In genomic region chr19:36554046-36554784, GRCm38 (mm10) we compare ENCODE assay signal across 8 mouse cellular contexts. TPM values are rescaled to one million over a fixed set of nuclear protein-coding genes. Genes with fewer than 3 reads are reported as not detected.
A peak's percentile ranks its signal among the peaks of the same experiment; 100 is the strongest.
DNase-seq lines count a peak whose midpoint lies in the region; ATAC-seq and TF ChIP-seq lines count a peak whose summit lies in the region.

TSS of gene Hectd2 (plus strand) at chr19:36554639.

- H3K27ac ChIP-seq in embryonic fibroblast, embryonic 13.5 days (ENCODE audit: insufficient read depth, low read length), result no peak within 1 kb of the TSS
- H3K27ac ChIP-seq in heart, embryonic 12.5 days (ENCODE audit: poor library complexity, severe bottlenecking), result peak within 1 kb of the TSS; percentile 83
- no peak within 1 kb of the TSS for H3K27ac ChIP-seq in kidney, embryonic 16.5 days (ENCODE audit: low read length)
- no peak within 1 kb of the TSS for H3K27ac ChIP-seq in liver, embryonic 14.5 days
- peak within 1 kb of the TSS; percentile 87 for H3K27ac ChIP-seq in stomach, postnatal 0 days (replicated peaks)

- H3K27me3 ChIP-seq in C2C12 (ENCODE audit: control insufficient read depth, insufficient read depth, insufficient read length), result peaks cover 7% of the 10 kb centered on the region
- no peaks in the 10 kb centered on the region for H3K27me3 ChIP-seq in heart, embryonic 12.5 days (replicated peaks)
- peaks cover 10% of the 10 kb centered on the region for H3K27me3 ChIP-seq in kidney, embryonic 16.5 days (ENCODE audit: insufficient read depth, low read length)
- peaks cover 26% of the 10 kb centered on the region for H3K27me3 ChIP-seq in liver, embryonic 14.5 days (ENCODE audit: control insufficient read depth, insufficient read depth, low read length)
- no peaks in the 10 kb centered on the region for H3K27me3 ChIP-seq in stomach, postnatal 0 days (ENCODE audit: control insufficient read depth, insufficient read depth, low read length)

- TF ChIP-seq POLR2A in embryonic fibroblast, embryonic 13.5 days (IDR thresholded peaks at IDR 0.05; ENCODE audit: low read depth, low read length), result peak; percentile 56; the same call in 1 of the 2 replicates

- peak within 1 kb of the TSS; percentile 45 for H3K4me3 ChIP-seq in C2C12 (ENCODE audit: insufficient read depth, poor library complexity, severe bottlenecking)
- peak within 1 kb of the TSS; percentile 74 for H3K4me3 ChIP-seq in embryonic fibroblast, embryonic 13.5 days (ENCODE audit: insufficient read depth, low read length)
- H3K4me3 ChIP-seq in heart, embryonic 12.5 days, result peak within 1 kb of the TSS; percentile 78
- H3K4me3 ChIP-seq in kidney, embryonic 16.5 days (ENCODE audit: low read length), result peak within 1 kb of the TSS; percentile 61
- peak within 1 kb of the TSS; percentile 80 to 89 for H3K4me3 ChIP-seq in liver, embryonic 14.5 days (ENCODE audit: insufficient read depth in 1 of 2, low read depth in 2 of 2, low read length in 2 of 2)
- peak within 1 kb of the TSS; percentile 81 for H3K4me3 ChIP-seq in stomach, postnatal 0 days (ENCODE audit: low read depth, low read length)

- TF ChIP-seq CTCF in C2C12 (IDR thresholded peaks at IDR 0.05; ENCODE audit: control insufficient read depth, insufficient read depth, insufficient read length), result peak; percentile 66
- TF ChIP-seq CTCF in embryonic fibroblast, embryonic 13.5 days (IDR thresholded peaks at IDR 0.05; ENCODE audit: borderline replicate concordance, insufficient read depth, low read length), result no peak
- no peak for TF ChIP-seq CTCF in liver, embryonic 14.5 days (IDR thresholded peaks at IDR 0.05; ENCODE audit: low read depth)
- no peak for TF ChIP-seq CTCF in stomach, postnatal 0 days (IDR thresholded peaks at IDR 0.05; ENCODE audit: low read depth)

- no peak for TF ChIP-seq EP300 in liver, embryonic 14.5 days (IDR thresholded peaks at IDR 0.05; ENCODE audit: low read depth)
- TF ChIP-seq EP300 in stomach, postnatal 0 days (optimal IDR thresholded peaks at IDR 0.05), result no peak

- ATAC-seq in heart, embryonic 12.5 days (ENCODE audit: insufficient number of reproducible peaks, low FRiP score), result peak; percentile 89
- ATAC-seq in kidney, embryonic 16.5 days (ENCODE audit: low FRiP score, low TSS enrichment), result peak; percentile 92
- peak; percentile 84 for ATAC-seq in liver, embryonic 14.5 days (ENCODE audit: insufficient read depth)
- ATAC-seq in stomach, postnatal 0 days (ENCODE audit: low FRiP score, low TSS enrichment), result peak; percentile 90

- no peaks in the 10 kb centered on the region for H3K36me3 ChIP-seq in C2C12 (ENCODE audit: control insufficient read depth, insufficient read depth)
- no peaks in the 10 kb centered on the region for H3K36me3 ChIP-seq in heart, embryonic 12.5 days
- no peaks in the 10 kb centered on the region for H3K36me3 ChIP-seq in kidney, embryonic 16.5 days (ENCODE audit: insufficient read depth, low read length)
- no peaks in the 10 kb centered on the region for H3K36me3 ChIP-seq in liver, embryonic 14.5 days (replicated peaks; ENCODE audit: control insufficient read depth, insufficient read depth, low read depth)
- no peaks in the 10 kb centered on the region for H3K36me3 ChIP-seq in stomach, postnatal 0 days (ENCODE audit: control insufficient read depth, insufficient read depth, low read length)

- H3ac ChIP-seq in C2C12 (ENCODE audit: control insufficient read depth, insufficient read length, low read depth), result peak within 1 kb of the TSS; percentile 77

- no peaks in the 10 kb centered on the region for H3K9me3 ChIP-seq in heart, embryonic 12.5 days (replicated peaks)
- H3K9me3 ChIP-seq in kidney, embryonic 16.5 days (ENCODE audit: low read length), result no peaks in the 10 kb centered on the region
- H3K9me3 ChIP-seq in liver, embryonic 14.5 days (ENCODE audit: control insufficient read depth, low read length), result no peaks in the 10 kb centered on the region
- no peaks in the 10 kb centered on the region for H3K9me3 ChIP-seq in stomach, postnatal 0 days (ENCODE audit: control insufficient read depth, low read length)

- H3K9ac ChIP-seq in heart, embryonic 12.5 days, result peak within 1 kb of the TSS; percentile 90
- H3K9ac ChIP-seq in kidney, embryonic 16.5 days (replicated peaks; ENCODE audit: low read length), result peak within 1 kb of the TSS; percentile 84
- H3K9ac ChIP-seq in liver, embryonic 14.5 days (replicated peaks), result peak within 1 kb of the TSS; percentile 64
- H3K9ac ChIP-seq in stomach, postnatal 0 days (ENCODE audit: low read length), result peak within 1 kb of the TSS; percentile 87

- peak within 1 kb of the TSS; percentile 81 for H3K4me2 ChIP-seq in heart, embryonic 12.5 days
- peak within 1 kb of the TSS; percentile 78 for H3K4me2 ChIP-seq in kidney, embryonic 16.5 days (replicated peaks; ENCODE audit: low read depth, low read length)
- H3K4me2 ChIP-seq in liver, embryonic 14.5 days (ENCODE audit: low read depth), result peak within 1 kb of the TSS; percentile 87
- peak within 1 kb of the TSS; percentile 95 for H3K4me2 ChIP-seq in stomach, postnatal 0 days (replicated peaks; ENCODE audit: low read depth)

- no peaks in the 10 kb centered on the region for H3K79me3 ChIP-seq in C2C12 (ENCODE audit: low read depth)

- 12% methylated on average over 82 of the region's 92 CpGs for WGBS in heart, embryonic 12.5 days
- under 1% methylated on average over 45 of the region's 92 CpGs for WGBS in kidney, embryonic 16.5 days
- under 1% methylated on average over 67 of the region's 92 CpGs for WGBS in liver, embryonic 14.5 days (ENCODE audit: insufficient replicate concordance)
- WGBS in stomach, postnatal 0 days, result 0% methylated on average over 51 of the region's 92 CpGs

- DNase-seq in adrenal gland, postnatal 36 days, result peak; percentile 74 to 83
- no peak for DNase-seq in liver, embryonic 14.5 days (ENCODE audit: low read depth in 3 of 3, low spot score in 3 of 3)
- DNase-seq in neural tube, embryonic 10.5 days (ENCODE audit: extremely low spot score, low spot score), result peak; percentile 70
- peak; percentile 67 for DNase-seq in stomach, postnatal 0 days (ENCODE audit: low spot score)

- no peaks in the 10 kb centered on the region for H3K4me1 ChIP-seq in embryonic fibroblast, embryonic 13.5 days (ENCODE audit: control insufficient read depth, insufficient read depth, low read length)
- H3K4me1 ChIP-seq in heart, embryonic 12.5 days (replicated peaks), result peaks cover 3% of the 10 kb centered on the region
- no peaks in the 10 kb centered on the region for H3K4me1 ChIP-seq in kidney, embryonic 16.5 days (ENCODE audit: insufficient read depth, low read length)
- H3K4me1 ChIP-seq in liver, embryonic 14.5 days (replicated peaks; ENCODE audit: control insufficient read depth in 2 of 2, insufficient read depth in 2 of 2, low read length in 1 of 2), result no peaks in the 10 kb centered on the region; a peak in 1 of 4 replicates
- no peaks in the 10 kb centered on the region for H3K4me1 ChIP-seq in stomach, postnatal 0 days (replicated peaks; ENCODE audit: control insufficient read depth, insufficient read depth)

- no peaks in the 10 kb centered on the region for H3K79me2 ChIP-seq in C2C12 (ENCODE audit: control insufficient read depth, insufficient read depth)

TF ChIP-seq in C2C12, 6 proteins besides CTCF, POLR2A, EP300 and RAD21:
- TF ChIP-seq MYOG (IDR thresholded peaks at IDR 0.05; ENCODE audit: control insufficient read depth, extremely low read depth, insufficient read length) (no peak), CEBPB (IDR thresholded peaks at IDR 0.05; ENCODE audit: low read depth) (no peak), MAX (IDR thresholded peaks at IDR 0.05) (no peak), FOSL1 (IDR thresholded peaks at IDR 0.05; ENCODE audit: insufficient read depth, low read length, poor library complexity, severe bottlenecking) (no peak), USF1 (IDR thresholded peaks at IDR 0.05; ENCODE audit: low read depth) (no peak), MYOD1 (IDR thresholded peaks at IDR 0.05; ENCODE audit: control insufficient read depth, insufficient read length, low read depth) (no peak)

RNA-seq across cellular contexts. Expression of gene Hectd2, which starts in this region (rescaled TPM):
- polyA plus RNA-seq in C2C12 (2012; fragmentation: generic; extraction: Trizol), result 0.09 TPM
- 1 to 10 TPM; 1.3 to 4.7 TPM for total RNA-seq in adrenal gland, postnatal 36 days (2021)
- 7.9 and 9.1 TPM in 2 replicates for polyA plus RNA-seq in embryonic fibroblast, embryonic 13.5 days (2011; ENCODE audit: insufficient read length, low read depth, missing spikeins)
- polyA plus RNA-seq in heart, embryonic 12.5 days (2016; fragmentation: Nextera tagmentation; extraction: Ambion mirVana), result 9.6 and 10.7 TPM in 2 replicates
- polyA plus RNA-seq in kidney, embryonic 16.5 days (2015; fragmentation: Nextera tagmentation; extraction: Ambion mirVana), result 1.9 and 2.1 TPM in 2 replicates
- polyA plus RNA-seq in liver, embryonic 14.5 days (2012; rRNA removed), result 0.29 and 0.36 TPM in 2 replicates
- 0.39 and 0.45 TPM in 2 replicates for polyA plus RNA-seq in liver, embryonic 14.5 days (2014; fragmentation: Nextera tagmentation; extraction: Ambion mirVana)
- 1.4 TPM in 2 replicates for polyA plus RNA-seq in stomach, postnatal 0 days (2015; fragmentation: Nextera tagmentation; extraction: Ambion mirVana)

Comparison
In these comparisons a context has a peak if more than half of its experiments do, and no peak if none do; other contexts are left out.
1. Peak in ATAC-seq, H3K4me3 ChIP-seq, H3K9ac ChIP-seq and H3K4me2 ChIP-seq in liver, embryonic 14.5 days; RNA of the gene not detected or under 1 TPM.
2. DNase-seq: peak in adrenal gland, postnatal 36 days (2 of 2), neural tube, embryonic 10.5 days (single experiment) and stomach, postnatal 0 days (single experiment); none in liver, embryonic 14.5 days (0 of 3).
3. H3K27ac ChIP-seq: peak in heart, embryonic 12.5 days (single experiment) and stomach, postnatal 0 days (single experiment); none in embryonic fibroblast, embryonic 13.5 days (single experiment), kidney, embryonic 16.5 days (single experiment) and liver, embryonic 14.5 days (single experiment).
4. Peak in every context shown above with its lines, with median percentiles within 50 percentile points of each other: H3K4me3 ChIP-seq, ATAC-seq, H3K4me2 ChIP-seq and H3K9ac ChIP-seq.